Mouse (Mus musculus): Measurements from ENCODE around the gene Zfp281.

Gene Zfp281

DNA sequence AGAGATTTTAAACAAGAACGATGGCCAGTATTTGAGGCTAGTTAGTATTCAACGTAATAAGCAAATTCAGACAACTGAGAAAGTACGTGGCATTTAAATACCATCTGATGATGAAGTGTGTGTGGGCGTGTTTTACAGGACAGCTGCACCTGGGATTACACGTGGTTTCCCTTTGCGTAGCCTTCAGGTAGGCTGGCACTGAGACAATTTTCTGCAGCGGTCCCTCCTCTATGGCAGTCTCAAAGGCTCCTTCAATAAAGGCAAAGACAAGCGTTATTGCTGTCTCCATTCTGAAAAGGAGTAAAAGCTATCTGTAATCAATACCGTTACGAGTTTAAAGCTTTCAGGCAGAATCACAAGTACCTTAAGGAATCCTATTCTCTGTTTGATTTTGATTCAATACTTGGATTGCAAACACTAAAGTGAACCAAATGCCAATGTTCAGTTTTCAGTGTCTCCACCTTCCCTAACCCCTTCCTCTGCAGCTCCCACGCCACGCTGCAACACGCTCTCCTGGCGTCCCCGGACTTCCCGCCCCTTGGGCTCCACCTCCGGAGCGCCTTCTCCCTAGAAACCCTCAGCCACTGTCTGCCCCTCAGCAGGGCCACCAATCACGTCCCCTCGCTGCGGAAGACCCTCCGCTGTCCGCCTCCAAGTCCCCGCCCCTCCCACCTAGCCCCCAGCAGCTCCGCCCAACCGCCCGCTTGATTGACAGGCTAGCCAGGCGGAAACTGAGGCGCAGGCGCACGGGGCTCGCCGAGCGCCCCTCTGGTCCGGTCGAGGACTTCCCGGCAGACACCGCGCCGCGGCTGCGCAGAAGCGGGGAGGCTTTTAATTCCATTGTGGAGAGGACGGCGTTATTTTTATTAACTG is at the start of gene Zfp281:
Zfp281 (plus strand) TSS at position 756 of the 873 bp plus-strand sequence.
- peak; percentile 91 to 94 for DNase-seq (ENCODE audit: low spot score in 2 of 2)

DNA sequence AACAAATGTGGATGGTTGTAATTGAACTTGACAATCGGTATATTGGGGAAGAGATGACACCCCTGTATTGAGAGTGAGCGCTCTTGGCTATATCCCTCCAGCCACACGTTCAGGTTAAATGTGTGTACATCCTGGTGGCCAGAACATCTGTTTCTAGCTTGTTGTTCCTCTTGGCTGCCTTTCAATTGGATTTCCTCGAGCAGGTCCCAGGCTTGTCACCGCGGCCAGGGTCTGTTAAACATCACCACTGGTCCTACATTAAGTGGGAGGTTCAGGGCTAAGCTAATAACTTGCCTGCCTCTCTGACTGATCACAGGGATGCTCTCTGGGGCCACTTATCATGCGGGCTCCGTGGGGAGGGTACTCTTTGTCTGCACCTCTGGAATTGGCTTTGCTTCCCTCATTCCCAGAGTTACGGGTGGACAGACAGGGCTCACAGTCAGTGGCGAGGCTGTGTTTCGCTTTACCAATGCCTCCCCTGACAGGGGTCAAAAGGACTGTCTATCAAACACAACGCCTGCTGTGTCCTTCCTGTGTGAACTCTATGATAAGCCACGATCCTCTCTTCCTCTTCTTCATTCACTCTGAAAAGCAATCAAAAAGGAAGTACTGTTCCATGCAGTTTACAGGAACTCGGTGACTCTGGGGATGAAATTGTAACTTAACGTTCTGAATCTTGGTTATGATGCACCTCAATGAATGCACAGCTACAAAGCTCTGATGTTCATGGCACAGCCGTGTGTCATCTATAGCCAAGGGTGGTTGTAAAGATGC is 46.6 kb upstream of the Zfp281 start:
- no peak for DNase-seq (ENCODE audit: low spot score in 2 of 2)

GRCm38 (mm10) chr1:136579360-136579759 is 45.3 kb upstream of the Zfp281 start:
- peak; percentile 12 to 35 for DNase-seq (ENCODE audit: low spot score in 2 of 2)

- no peak for DNase-seq (ENCODE audit: low spot score in 2 of 2)
Observed at GRCm38 (mm10) chr1:136580266-136580665, 44.4 kb upstream of the Zfp281 start.

- DNase-seq (ENCODE audit: low spot score in 2 of 2): no peak
Observed at GRCm38 (mm10) chr1:136581841-136582240, 42.9 kb upstream of the Zfp281 start.

- DNase-seq (ENCODE audit: low spot score in 2 of 2): no peak
Observed at GRCm38 (mm10) chr1:136587761-136588405, 36.8 kb upstream of the Zfp281 start.

DNA sequence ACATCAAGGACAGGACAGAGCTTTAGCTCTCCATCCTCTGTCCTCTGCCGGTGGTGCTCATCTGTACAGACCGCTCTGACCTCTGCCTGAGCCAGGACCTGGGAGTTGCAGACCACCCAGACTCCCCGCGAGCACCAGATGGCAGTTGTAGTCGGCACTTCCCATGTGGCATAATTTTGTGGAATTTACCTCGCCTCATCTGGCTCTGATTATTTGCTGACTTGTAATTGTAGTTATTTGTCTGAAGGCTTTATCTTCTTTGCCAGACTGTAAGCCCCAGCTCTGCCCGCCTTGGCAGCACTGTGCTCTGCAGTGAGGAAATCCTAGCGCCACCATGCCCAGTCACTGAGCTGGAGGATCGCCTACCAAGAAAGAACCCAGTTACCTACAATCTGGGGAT is 35.8 kb upstream of the Zfp281 start:
- DNase-seq (ENCODE audit: low spot score in 2 of 2): no peak

DNA sequence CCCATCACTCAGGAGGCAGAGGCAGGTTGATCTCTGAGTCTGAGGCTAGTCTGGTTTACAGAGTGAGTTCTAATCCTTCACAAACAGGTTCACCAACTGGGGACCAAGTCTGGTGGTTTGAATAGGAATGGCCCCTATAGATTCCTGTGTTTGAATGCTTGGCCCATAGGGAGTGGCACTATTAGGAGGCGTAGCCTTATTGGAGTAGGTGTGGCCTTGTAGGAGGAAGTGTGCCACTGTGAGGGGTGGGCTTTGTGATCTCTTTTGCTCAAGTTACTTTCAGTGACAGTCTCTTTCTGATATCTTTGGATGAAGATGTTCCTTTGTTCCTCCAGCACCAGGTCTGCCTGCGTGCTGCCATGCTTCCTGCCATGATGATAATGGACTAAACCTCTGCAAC is 32.0 kb upstream of the Zfp281 start:
- no peak for DNase-seq (ENCODE audit: low spot score in 2 of 2)

DNA sequence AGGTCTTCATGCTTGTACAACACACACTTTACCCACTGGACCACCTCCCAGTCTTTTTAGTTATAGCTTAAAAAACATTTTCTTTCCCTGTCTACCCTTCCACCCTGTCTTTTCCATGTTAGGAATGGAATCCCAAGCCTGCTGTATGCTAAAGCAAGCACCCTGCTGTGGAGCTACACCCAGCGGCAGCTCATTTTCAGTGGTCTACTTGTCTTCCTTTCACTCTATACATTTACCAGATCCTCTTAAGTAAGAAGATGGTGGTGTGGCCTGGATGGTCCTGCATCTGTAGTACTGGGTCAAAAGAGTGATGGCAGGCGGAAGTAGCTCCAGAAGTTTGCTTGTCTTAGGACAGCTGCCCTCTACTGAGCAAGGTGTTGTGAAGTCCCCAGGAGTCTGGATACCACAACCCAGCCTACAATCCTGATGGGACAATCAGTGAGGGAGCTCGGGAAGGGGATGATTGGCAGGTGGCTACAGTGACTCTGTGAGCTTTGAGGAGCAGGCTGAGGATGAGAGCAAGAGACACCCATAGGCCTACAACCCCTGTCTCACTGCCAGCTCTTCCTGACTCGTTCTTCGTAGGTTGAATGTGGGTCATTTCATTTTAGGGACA is 30.4 kb upstream of the Zfp281 start:
- no peak for DNase-seq (ENCODE audit: low spot score in 2 of 2)

GRCm38 (mm10) chr1:136596821-136597220 is 27.9 kb upstream of the Zfp281 start:
- no peak for DNase-seq (ENCODE audit: low spot score in 2 of 2)

- no peak for DNase-seq (ENCODE audit: low spot score in 2 of 2)
Observed at GRCm38 (mm10) chr1:136598286-136598685, 26.4 kb upstream of the Zfp281 start.

GRCm38 (mm10) chr1:136600067-136600466 is 24.6 kb upstream of the Zfp281 start:
- DNase-seq (ENCODE audit: low spot score in 2 of 2): no peak

GRCm38 (mm10) chr1:136600647-136601345 is 23.9 kb upstream of the Zfp281 start:
- no peak for DNase-seq (ENCODE audit: low spot score in 2 of 2)

- no peak for DNase-seq (ENCODE audit: low spot score in 2 of 2)
Observed at GRCm38 (mm10) chr1:136601346-136601888, 23.3 kb upstream of the Zfp281 start.

- no peak for DNase-seq (ENCODE audit: low spot score in 2 of 2)
Observed at GRCm38 (mm10) chr1:136602303-136602702, 22.4 kb upstream of the Zfp281 start.

DNA sequence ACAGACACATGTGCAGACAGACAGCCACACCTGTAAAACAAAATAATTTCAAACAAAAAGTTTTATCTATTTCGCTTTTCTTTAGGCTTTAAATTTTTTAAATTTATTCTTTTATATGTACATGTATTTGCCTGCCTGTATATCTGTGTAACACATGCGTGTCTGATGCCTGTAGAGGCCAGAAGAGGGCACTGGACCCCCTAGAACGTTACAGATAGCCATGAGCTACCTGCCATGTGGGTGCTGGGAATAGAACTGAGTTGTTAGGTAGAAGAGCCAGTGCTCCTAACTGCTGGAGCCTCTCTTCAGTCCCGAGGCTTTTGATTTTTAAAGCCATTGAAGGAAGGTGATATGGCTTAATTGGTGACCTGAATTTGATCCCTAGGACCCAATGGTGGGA is 20.5 kb upstream of the Zfp281 start:
- no peak for DNase-seq (ENCODE audit: low spot score in 2 of 2)

DNA sequence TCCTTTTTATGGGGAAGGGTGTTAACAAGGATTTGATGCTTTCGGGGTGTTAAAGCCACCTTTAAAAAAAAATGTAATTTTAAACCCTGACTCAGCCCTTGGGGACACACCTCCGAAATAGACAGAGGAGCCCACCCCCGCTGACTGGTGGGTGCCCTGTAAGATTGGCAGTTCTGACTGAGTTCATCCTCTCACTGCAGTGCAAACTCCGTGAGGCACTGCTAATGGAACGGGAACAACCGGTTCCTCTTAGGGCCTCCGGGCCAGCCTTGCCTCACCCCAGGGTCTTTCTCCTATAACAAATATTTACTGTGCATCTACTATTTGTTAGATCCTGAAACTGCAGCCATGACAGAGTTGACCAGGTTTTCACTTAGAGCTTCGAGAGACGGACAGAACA is 18.9 kb upstream of the Zfp281 start:
- DNase-seq (ENCODE audit: low spot score in 2 of 2): no peak

DNA sequence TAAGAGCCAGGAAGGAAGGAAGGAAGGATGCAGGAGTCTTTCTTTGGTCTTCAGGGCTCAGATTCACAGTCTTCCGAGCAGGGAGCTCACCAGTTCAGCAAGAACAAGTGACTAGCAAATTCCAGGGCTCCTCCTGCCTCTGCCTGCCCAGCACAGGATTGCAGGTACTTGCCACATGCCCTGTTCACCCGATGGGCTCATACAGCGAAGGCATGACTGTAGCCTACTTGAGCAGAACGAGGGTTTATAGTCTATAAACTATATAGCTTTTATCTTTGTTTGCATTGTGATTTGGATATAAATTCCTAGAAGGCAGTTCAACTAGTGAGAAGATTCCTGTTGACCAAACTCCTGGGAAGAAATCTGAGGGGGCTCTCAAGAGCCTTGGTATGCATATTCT is 18.4 kb upstream of the Zfp281 start:
- DNase-seq (ENCODE audit: low spot score in 2 of 2): no peak

DNA sequence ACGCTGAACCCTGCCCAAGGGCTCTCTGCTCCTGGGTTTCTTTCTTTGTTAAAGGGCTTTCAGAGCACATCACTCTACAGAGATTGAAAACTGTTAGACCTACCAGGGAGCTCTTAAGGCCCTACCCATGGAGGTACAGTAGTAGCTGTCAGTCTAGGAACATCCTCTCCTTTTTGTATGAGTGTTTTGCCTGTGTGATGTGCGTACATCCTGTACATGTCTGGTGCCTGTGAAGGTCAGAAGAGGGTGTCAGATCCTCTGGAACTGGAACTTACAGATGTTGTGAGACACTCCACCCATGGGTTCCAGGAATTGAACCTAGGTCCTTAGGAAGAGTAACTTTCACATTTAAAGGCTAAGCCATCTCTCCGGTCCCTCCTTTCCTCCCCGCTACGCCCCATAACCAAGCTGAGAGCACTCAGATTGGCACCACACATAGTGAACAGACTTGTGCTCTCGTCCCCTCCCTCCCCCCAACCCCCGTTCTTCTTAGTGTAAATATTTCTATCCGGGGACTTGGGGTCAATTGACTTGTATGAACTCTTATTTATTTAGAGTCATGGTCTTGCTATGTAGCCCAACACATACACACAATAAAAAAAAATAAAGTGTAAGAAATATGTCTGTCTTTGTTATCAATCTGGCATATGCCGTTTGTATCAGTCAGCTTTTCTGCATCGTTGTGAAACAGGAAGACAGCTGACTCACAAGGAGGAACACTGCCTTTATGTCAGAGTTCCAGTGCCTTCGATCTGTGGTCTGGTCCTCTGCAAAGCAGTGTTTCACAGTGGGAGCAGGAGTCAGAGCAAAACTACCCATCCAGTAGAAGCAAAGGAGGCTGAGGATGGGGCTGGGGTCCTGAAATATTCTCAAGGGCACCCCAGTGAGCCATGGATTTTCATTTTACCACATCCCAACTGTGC is 16.1 kb upstream of the Zfp281 start:
- no peak for DNase-seq (ENCODE audit: low spot score in 2 of 2)

DNA sequence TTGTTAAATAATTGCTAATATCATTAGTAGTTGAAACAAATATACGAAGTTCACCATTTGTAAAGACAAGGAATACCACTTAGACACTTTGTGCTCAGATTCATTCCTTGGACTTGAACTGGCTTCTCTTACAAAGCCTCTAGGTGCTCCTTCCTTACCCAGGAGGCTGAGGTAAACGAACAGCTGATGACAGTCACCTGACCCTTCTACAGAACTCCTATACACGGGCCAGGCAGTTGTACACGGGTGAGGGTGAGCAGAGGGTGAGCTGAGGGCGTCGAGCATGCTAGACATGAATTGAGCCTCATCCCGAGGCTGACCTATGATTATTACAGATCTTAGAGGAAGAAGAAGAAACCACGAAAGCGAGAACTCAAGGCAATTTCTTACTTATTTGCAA is 12.9 kb upstream of the Zfp281 start:
- DNase-seq (ENCODE audit: low spot score in 2 of 2): no peak

Measured in thymus, postnatal 10 days (tissue).